Mouse (Mus musculus) limb, embryonic 14.5 days (tissue): ENCODE data around the gene Glis2. TPM values are rescaled to one million over a fixed set of nuclear protein-coding genes. Genes with fewer than 3 reads are reported as not detected.
"Not testable (repeated sequence)": the region's sequence is repeated elsewhere in the genome, so short reads cannot be mapped to it uniquely, and the experiment has no call there.

Source experiments
- ATAC-seq: fragments of 200-750 bp; cut with Nextera tagmentation; 2 replicates; pipeline ENCODE4 v1.8.0; 2017; ENCODE audit warnings: low read depth, moderate number of reproducible peaks, moderate TSS enrichment; ENCODE audit not compliant: low FRiP score
- DNase-seq: peaks from one replicate; pipeline ENCODE4 v3.0.0-alpha.2; 2015; ENCODE audit warnings: low spot score
- H3K27ac ChIP-seq: fragments of 300-500 bp; sonication (generic); replicated peaks from 2 replicates; pipeline ENCODE4 v1.5.1; 2014; ENCODE audit warnings: low read depth, mild to moderate bottlenecking, low read length, moderate library complexity, mixed read lengths
- H3K27me3 ChIP-seq: fragments of 300-500 bp; sonication (generic); 2 replicates; pipeline ENCODE4 v1.6.1; 2014; ENCODE audit warnings: low read length, mixed read lengths; ENCODE audit not compliant: control insufficient read depth, insufficient read depth
- H3K36me3 ChIP-seq: fragments of 300-500 bp; sonication (generic); 2 replicates; pipeline ENCODE4 v1.6.1; 2014; ENCODE audit warnings: mild to moderate bottlenecking, low read length, moderate library complexity, mixed read lengths; ENCODE audit not compliant: control insufficient read depth, insufficient read depth
- H3K4me1 ChIP-seq: fragments of 300-500 bp; sonication (generic); 2 replicates; pipeline ENCODE4 v1.6.1; 2014; ENCODE audit warnings: antibody characterized with exemption, low read length, mixed read lengths; ENCODE audit not compliant: control insufficient read depth, insufficient read depth
- H3K4me2 ChIP-seq: fragments of 300-500 bp; sonication (generic); replicated peaks from 2 replicates; pipeline ENCODE4 v1.6.1; 2014; ENCODE audit warnings: low read depth, mild to moderate bottlenecking, low read length, moderate library complexity; ENCODE audit not compliant: severe bottlenecking
- H3K4me3 ChIP-seq: fragments of 300-500 bp; sonication (generic); replicated peaks from 2 replicates; pipeline ENCODE4 v1.5.1; 2014; ENCODE audit warnings: low read length
- H3K9ac ChIP-seq: fragments of 300-500 bp; sonication (generic); 2 replicates; pipeline ENCODE4 v1.6.1; 2014; ENCODE audit warnings: mild to moderate bottlenecking, low read depth, low read length, moderate library complexity; ENCODE audit not compliant: severe bottlenecking
- H3K9me3 ChIP-seq: fragments of 300-500 bp; sonication (generic); 2 replicates; pipeline ENCODE4 v1.6.1; 2016; ENCODE audit warnings: low read length; ENCODE audit not compliant: control insufficient read depth
- POLR2A ChIP-seq: fragments of 200-500 bp; IDR thresholded peaks from 2 replicates; pipeline ENCODE4 v1.8.0; 2012; ENCODE audit warnings: inconsistent platforms, mild to moderate bottlenecking, moderate library complexity, borderline replicate concordance; ENCODE audit not compliant: insufficient read depth, insufficient read length; ENCODE audit errors: extremely low read depth
- WGBS: fragments of 180-500 bp; shearing (Covaris S2); extraction: QIAGEN DNeasy Blood & Tissue Kit; methylation state at CpG from one replicate; pipeline ENCODE4 v1.1.7; 2014; 5-methylcytosine and 5-hydroxymethylcytosine counted together
- polyA plus RNA-seq, 2 experiments: library from polyadenylated mRNA; depleted of rRNA in 1 of 2; stranded (reverse) in 1 of 2; unstranded in 1 of 2; fragments of >200 nt; fragmentation: Nextera tagmentation in 1 of 2; extraction: Ambion mirVana in 1 of 2; gene quantifications; 2 replicates each; pipeline versions ENCODE4 v1.2.1 to v1.2.3; 2012 to 2014

Glis2 gene
- polyA plus RNA-seq, 2 experiments, result 45.9 to 83.8 TPM

- no peaks in the 10 kb centered on the region for H3K27me3 ChIP-seq
- H3K4me3 ChIP-seq, result no peak overlapping the region
- peaks cover 10% of the 10 kb centered on the region for H3K4me1 ChIP-seq
- no peak for TF ChIP-seq POLR2A
- WGBS, result 24% methylated on average over 4 of the region's 4 CpGs
- DNase-seq (peak; percentile 91), ATAC-seq (no peak; the same call in 1 of the 2 replicates)
- H3K27ac ChIP-seq, result 0 out of 2 replicates have a peak overlapping the region, but pooled peaks have one; percentile 19
- no peaks in the 10 kb centered on the region for H3K36me3 ChIP-seq
- no peak overlapping the region for H3K9ac ChIP-seq
- H3K4me2 ChIP-seq, result no peak overlapping the region
- H3K9me3 ChIP-seq, result no peaks in the 10 kb centered on the region
Measured at GRCm38 (mm10) chr16:4567912-4568311, 26.6 kb upstream of the Glis2 start.

GRCm38 (mm10) chr16:4570737-4571136 lies 23.8 kb upstream of the Glis2 start:
- ATAC-seq, result peak; percentile 21; the same call in 1 of the 2 replicates
- Histone ChIP-seq H3K9me3 (no peaks in the 10 kb centered on the region), H3K4me2 (no peak overlapping the region), H3K9ac (no peak overlapping the region), H3K36me3 (no peaks in the 10 kb centered on the region), H3K4me1 (peaks cover 10% of the 10 kb centered on the region), H3K27me3 (no peaks in the 10 kb centered on the region), H3K4me3 (no peak overlapping the region), H3K27ac (no peak overlapping the region)
- no peak for TF ChIP-seq POLR2A
- no peak for DNase-seq
- 30% methylated on average over 4 of the region's 4 CpGs for WGBS

GRCm38 (mm10) chr16:4576038-4576437 lies 18.5 kb upstream of the Glis2 start:
- Histone ChIP-seq H3K9me3 (no peaks in the 10 kb centered on the region), H3K27me3 (no peaks in the 10 kb centered on the region), H3K4me1 (peaks cover 2% of the 10 kb centered on the region), H3K9ac (no peak overlapping the region; the same call in 1 of the 2 replicates), H3K4me3 (no peak overlapping the region), H3K4me2 (no peak overlapping the region), H3K36me3 (no peaks in the 10 kb centered on the region), H3K27ac (no peak overlapping the region)
- DNase-seq (no peak), ATAC-seq (no peak)
- no peak for TF ChIP-seq POLR2A
- 17% methylated on average over 2 of the region's 2 CpGs for WGBS

- no peaks in the 10 kb centered on the region for H3K27me3 ChIP-seq
- no peak overlapping the region for H3K27ac ChIP-seq
- H3K4me1 ChIP-seq, result no peaks in the 10 kb centered on the region
- TF ChIP-seq POLR2A, result no peak
- DNase-seq, result no peak
- 54% methylated on average over 2 of the region's 2 CpGs for WGBS
- H3K9ac ChIP-seq, result no peak overlapping the region
- H3K4me2 ChIP-seq, result no peak overlapping the region
- no peak overlapping the region for H3K4me3 ChIP-seq
- no peak for ATAC-seq
- H3K9me3 ChIP-seq, result no peaks in the 10 kb centered on the region
- H3K36me3 ChIP-seq, result no peaks in the 10 kb centered on the region
Measured at GRCm38 (mm10) chr16:4576873-4577272, 17.6 kb upstream of the Glis2 start.

DNA sequence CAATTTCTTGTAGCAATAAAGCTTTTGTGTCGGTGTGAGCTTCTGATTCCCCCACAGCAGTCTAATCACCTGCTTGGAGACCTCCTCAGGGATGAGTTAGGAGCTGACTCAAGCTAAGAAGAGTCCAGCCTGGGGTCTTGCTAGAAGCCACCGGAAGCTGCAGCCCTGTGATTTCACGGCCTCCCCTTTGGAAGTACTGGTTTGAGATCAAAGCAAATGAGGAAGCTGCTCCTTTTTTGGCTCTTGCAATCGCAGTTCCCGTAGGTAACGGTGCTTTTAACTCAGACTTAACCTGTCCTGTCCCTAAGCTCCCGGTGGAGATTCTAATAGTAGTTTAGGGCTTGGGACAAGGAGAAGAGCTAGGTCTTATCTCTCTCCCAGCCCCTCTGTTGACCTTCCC lies 15.9 kb upstream of the Glis2 start:
- no peak overlapping the region for H3K4me3 ChIP-seq
- no peaks in the 10 kb centered on the region for H3K4me1 ChIP-seq
- H3K9ac ChIP-seq, result no peak overlapping the region
- no peak for TF ChIP-seq POLR2A
- no peak overlapping the region for H3K4me2 ChIP-seq
- H3K9me3 ChIP-seq, result no peaks in the 10 kb centered on the region
- no peaks in the 10 kb centered on the region for H3K36me3 ChIP-seq
- ATAC-seq, result no peak
- DNase-seq, result no peak
- H3K27me3 ChIP-seq, result no peaks in the 10 kb centered on the region
- 56% methylated on average over 7 of the region's 7 CpGs for WGBS
- H3K27ac ChIP-seq, result no peak overlapping the region

DNA sequence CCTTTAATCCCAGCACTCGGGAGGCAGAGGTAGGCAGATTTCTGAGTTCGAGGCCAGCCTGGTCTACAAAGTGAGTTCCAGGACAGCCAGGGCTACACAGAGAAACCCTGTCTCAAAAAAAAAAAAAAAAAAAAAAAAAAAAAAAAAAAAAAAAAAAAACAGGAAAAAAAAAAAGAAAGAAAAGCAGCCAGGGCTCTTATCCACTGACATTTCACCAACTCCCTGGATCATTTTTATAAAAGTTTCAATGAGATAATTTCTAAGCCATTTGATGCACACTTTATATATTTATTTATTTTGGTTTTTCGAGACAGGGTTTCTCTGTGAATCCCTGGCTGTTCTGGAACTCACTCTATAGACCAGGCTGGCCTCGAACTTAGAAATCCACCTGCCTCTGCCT lies 13.3 kb upstream of the Glis2 start:
- WGBS, result 87% methylated on average over 4 of the region's 4 CpGs
- not testable (repeated sequence) for H3K4me2 ChIP-seq, ATAC-seq, H3K27me3 ChIP-seq, H3K9ac ChIP-seq, H3K27ac ChIP-seq, DNase-seq, H3K4me3 ChIP-seq, H3K9me3 ChIP-seq, H3K36me3 ChIP-seq, H3K4me1 ChIP-seq
